Mouse (Mus musculus) thymus, adult 2 months (tissue): ENCODE measurements around the gene Abhd18.
"Not testable (repeated sequence)": the region's sequence is repeated elsewhere in the genome, so short reads cannot be mapped to it uniquely, and the experiment has no call there.

ENCODE experiments used
- CTCF ChIP-seq: fragments of 200-500 bp; IDR thresholded peaks from 2 replicates; pipeline ENCODE4 v1.5.1; 2012; ENCODE audit warnings: mild to moderate bottlenecking, control low read depth, low read length, moderate library complexity, borderline replicate concordance; ENCODE audit not compliant: control insufficient read depth, poor library complexity, insufficient read depth; ENCODE audit errors: extremely low read depth
- POLR2A ChIP-seq: fragments of 200-500 bp; IDR thresholded peaks from 2 replicates; pipeline ENCODE4 v1.6.1; 2012; ENCODE audit warnings: mild to moderate bottlenecking, low read length, control low read depth, moderate library complexity; ENCODE audit not compliant: control insufficient read depth, poor library complexity, insufficient read depth; ENCODE audit errors: extremely low read depth

GRCm38 (mm10) chr3:40846957-40847017 is at the start of gene Abhd18:
- TF ChIP-seq CTCF, POLR2A: not testable (repeated sequence)
